Mouse (Mus musculus) hindlimb bud, embryonic 11.5 days (tissue): Measurements from ENCODE around the gene Kalrn.

Experiments used
- DNase-seq: peaks from one replicate; pipeline ENCODE4 v3.0.0-alpha.2; 2012; ENCODE audit warnings: low read depth, low spot score; ENCODE audit errors: extremely low spot score

Gene Kalrn

GRCm38 (mm10) chr16:34121288-34121687, 452.0 kb downstream of the Kalrn start:
- no peak for DNase-seq

DNA sequence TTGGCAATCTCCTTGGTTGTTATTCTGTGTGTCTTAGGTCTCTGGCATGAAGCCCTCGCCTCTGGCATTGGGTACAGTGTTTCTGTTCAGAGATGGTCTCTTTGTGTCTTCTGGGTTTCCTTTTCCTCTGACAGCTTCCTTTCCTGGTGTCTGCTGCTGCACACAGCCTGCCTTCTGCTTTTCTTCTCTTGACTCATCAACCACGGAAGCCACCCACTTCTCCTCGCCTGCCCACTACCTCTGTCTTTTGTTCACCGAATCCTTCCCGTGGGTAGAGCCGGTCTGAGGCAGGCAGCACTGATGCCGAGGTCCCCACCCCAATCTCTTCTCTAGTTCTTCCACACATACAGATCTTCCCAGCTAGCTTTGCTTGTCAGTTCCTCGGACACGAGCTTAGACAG, 452.5 kb downstream of the Kalrn start:
- DNase-seq, result no peak

DNA sequence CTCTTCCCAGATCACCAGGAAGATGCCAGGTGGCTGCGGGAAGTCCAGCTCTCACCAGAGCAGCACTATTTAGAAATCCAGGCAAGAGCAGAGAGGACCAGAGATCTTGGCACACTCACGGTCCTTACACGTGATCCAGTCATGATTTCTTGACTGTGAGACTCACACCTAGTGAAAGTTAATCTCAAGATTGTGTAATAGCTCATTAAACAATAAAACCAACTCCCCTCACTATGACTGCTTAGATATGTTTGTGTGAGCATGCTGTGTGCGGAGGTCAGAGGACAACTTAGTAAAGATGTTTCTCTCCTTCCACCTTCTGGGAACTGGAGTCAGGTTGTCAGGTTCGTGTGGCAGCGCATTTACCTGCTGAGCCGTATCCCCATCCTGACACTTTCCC, 453.5 kb downstream of the Kalrn start:
- DNase-seq, result no peak

DNA sequence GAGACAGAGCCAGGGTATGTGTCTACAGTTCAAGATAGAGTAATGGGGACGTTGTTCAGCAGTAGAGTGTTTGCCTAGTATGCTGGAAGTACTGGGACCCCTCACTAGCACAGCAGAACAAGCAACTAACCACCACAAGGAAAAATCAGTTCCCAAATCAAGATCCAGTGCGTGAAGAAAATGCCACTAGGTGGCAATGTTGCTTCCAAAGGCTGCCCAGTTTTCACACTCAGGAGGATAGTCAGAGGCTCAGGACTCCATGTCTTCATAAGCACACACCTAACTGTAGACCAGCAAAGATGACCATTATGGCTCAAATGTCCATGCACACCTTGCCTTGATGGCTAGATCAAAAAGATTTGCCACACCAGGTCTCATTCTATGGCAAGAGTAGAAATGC, 454.0 kb downstream of the Kalrn start:
- no peak for DNase-seq

DNA sequence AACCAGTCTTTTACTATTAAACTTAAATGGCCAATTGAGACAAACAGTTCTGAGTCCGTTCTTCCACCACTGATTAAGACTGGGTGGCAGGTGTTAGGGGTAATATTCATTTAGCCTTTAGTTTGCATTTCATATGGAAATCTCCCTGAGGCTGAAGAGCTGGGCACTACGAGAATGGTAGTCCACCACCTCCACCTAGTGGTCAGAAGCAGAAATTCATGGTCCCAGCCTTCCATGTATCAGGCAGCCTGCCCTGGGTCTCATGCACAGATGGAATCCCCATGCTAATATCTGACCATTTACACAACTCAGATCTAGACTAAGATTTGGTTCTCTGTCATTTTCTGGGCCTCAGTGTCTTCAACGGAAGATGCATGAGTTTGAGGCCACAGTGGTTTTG, 458.7 kb downstream of the Kalrn start:
- DNase-seq, result peak; percentile 64

DNA sequence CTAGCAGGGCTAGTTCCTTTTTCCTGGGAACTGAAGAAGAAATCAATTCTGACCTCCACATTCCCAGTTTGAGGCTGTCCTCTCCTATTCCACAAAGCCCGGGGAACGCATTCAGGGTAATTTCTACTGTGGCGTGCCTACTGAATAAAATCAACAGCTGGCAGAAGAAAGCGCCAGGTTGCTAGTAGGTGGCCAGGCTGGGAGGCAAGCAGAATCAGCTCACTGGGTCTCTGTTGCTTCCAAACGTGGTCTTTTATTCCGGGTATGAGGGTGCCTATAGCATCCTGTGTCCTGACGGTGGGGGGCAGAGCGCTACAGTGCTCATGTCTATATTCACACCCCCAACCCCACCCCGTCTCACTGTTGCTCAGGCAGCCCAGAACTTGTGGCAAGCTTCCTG, 460.2 kb downstream of the Kalrn start:
- no peak for DNase-seq

DNA sequence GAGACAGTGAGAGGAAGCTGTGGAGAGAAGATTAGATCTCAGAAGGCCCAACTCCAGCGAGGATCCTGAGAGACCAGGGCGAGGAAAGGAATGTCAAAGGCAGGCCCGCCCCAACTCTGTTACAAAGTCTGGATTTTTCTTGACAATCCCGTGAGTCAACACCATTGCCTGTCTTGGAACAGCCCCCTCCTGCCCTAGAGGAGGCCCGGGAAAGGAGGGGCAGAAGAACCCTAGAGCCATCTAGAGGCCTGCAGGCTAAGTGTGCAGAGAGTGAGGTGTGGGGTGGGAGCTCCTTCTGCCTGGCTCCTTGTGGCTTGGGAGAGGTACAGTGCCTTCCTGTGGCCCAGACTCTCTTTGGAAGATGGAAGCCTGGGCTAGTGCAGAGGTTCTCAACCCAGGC, 460.8 kb downstream of the Kalrn start:
- no peak for DNase-seq

GRCm38 (mm10) chr16:34110840-34111625, 462.3 kb downstream of the Kalrn start:
- DNase-seq, result no peak

DNA sequence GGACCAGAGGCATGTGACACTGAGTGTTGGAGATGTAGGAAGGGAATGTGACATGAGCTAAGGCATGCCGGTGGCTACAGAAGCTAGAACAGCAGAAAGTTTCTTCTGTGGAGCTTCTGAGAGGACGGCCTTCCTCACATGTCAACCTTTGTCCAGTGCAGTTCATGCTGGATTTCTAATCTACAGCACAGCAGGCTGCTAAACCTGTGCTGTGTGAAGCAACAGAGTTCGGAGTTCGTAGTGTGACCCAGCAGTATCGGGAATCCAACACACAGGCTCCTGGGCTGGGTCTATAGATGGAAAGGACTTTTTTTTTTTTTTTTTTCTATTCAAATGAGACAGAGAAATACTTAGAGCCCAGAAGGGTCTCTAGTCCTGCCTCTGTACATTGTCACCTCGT, 468.9 kb downstream of the Kalrn start:
- DNase-seq, result no peak

- DNase-seq, result no peak
These were observed 470.6 kb downstream of the Kalrn start for GRCm38 (mm10) chr16:34102742-34103141.

DNA sequence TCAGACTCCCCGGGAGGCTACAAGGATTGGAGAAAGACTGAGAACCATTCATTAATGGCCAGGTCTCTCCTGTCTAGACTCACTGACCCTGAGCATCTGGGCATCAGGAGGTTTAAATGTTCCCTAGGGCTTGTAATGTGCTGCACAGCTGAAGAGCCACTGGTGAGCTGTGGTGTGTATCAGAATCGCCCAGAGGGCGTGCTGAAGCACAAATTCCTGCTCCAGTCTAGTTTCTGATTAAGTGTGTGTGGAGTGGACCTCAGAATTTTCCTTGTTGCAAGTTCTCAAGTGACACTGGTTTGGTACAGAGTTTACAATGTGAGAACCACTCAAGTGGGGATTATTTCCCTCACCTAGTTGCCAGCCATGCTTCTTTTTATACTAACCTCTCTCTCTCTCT, 473.5 kb downstream of the Kalrn start:
- DNase-seq, result no peak

GRCm38 (mm10) chr16:34095548-34096141, 477.7 kb downstream of the Kalrn start:
- DNase-seq, result no peak

GRCm38 (mm10) chr16:34095093-34095465, 478.3 kb downstream of the Kalrn start:
- no peak for DNase-seq

GRCm38 (mm10) chr16:34094446-34095092, 478.8 kb downstream of the Kalrn start:
- DNase-seq, result peak; percentile 22

GRCm38 (mm10) chr16:34093734-34094445, 479.4 kb downstream of the Kalrn start:
- no peak for DNase-seq

- no peak for DNase-seq
These were observed 483.7 kb downstream of the Kalrn start for GRCm38 (mm10) chr16:34089528-34090095.

- no peak for DNase-seq
These were observed 484.3 kb downstream of the Kalrn start for GRCm38 (mm10) chr16:34089022-34089421.

DNA sequence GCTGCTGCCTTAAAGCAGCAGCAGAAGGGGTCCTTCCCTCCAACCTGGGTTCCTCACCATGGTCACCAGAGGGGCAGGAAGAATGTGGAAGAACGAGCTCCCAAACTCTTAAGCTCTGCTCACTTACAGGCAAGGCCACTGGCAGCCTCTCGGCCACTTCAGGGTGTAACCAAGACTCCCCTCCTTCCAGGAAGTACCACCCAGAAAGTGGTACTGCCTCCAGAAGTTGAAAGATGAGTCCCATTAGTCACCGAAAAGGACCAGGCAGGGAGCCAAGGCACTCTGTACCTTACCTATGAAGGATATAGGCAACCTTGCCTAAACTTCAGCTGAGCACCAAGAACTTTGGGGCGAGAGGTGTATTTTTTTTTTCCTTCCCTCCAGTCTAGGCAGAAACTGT, 485.0 kb downstream of the Kalrn start:
- no peak for DNase-seq

GRCm38 (mm10) chr16:34084135-34084920, 489.0 kb downstream of the Kalrn start:
- no peak for DNase-seq
